Mouse (Mus musculus) heart, adult 2 months (tissue): ENCODE measurements at regions not wholly inside any gene's neighbourhood (a gene's known extent, or its start where the extent isn't known, plus 50 kb on each side); places are given as distances from the start of the nearest gene placed in this dataset.

Source experiments
- DNase-seq, 2 experiments: peaks; one replicate each; pipeline ENCODE4 v3.0.0; 2021
- H3K27ac ChIP-seq: fragments of 200-600 bp; 2 replicates; pipeline ENCODE4 v1.8.1; 2022
- H3K27me3 ChIP-seq: fragments of 200-500 bp; 2 replicates; pipeline ENCODE4 v1.6.1; 2012; ENCODE audit warnings: mild to moderate bottlenecking, low read length, inconsistent platforms, mixed read lengths; ENCODE audit not compliant: control insufficient read depth, insufficient read depth
- H3K36me3 ChIP-seq: fragments of 200-500 bp; 2 replicates; pipeline ENCODE4 v1.6.1; 2012; ENCODE audit warnings: low read length, inconsistent platforms; ENCODE audit not compliant: control insufficient read depth, insufficient read depth
- H3K4me1 ChIP-seq: fragments of 200-500 bp; 2 replicates; pipeline ENCODE4 v1.6.1; 2011; ENCODE audit warnings: low read length; ENCODE audit not compliant: control insufficient read depth, insufficient read depth
- H3K4me3 ChIP-seq: fragments of 200-600 bp; 2 replicates; pipeline ENCODE4 v1.8.1; 2022
- H3K79me2 ChIP-seq: fragments of 200-500 bp; replicated peaks from 2 replicates; pipeline ENCODE4 v1.6.1; 2012; ENCODE audit warnings: mild to moderate bottlenecking, inconsistent platforms, low read length, moderate library complexity, mixed read lengths; ENCODE audit not compliant: control insufficient read depth, insufficient read depth
- H3K9ac ChIP-seq: fragments of 200-500 bp; 2 replicates; pipeline ENCODE4 v1.6.1; 2012; ENCODE audit warnings: low read depth, mild to moderate bottlenecking, control low read depth, inconsistent platforms, low read length, mixed read lengths
- CTCF ChIP-seq: fragments of 200-600 bp; IDR thresholded peaks from 2 replicates; pipeline ENCODE4 v1.8.1; 2022; ENCODE audit warnings: antibody characterized with exemption, mild to moderate bottlenecking, moderate library complexity
- EP300 ChIP-seq: fragments of 200-500 bp; IDR thresholded peaks from 2 replicates; pipeline ENCODE4 v1.6.1; 2011; ENCODE audit warnings: low read depth, low read length, control low read depth; ENCODE audit not compliant: insufficient read depth
- POLR2A ChIP-seq: fragments of 200-500 bp; IDR thresholded peaks from 2 replicates; pipeline ENCODE4 v1.6.1; 2011; ENCODE audit warnings: mild to moderate bottlenecking, low read depth, low read length, control low read depth; ENCODE audit not compliant: insufficient read depth
- WGBS: fragments of 180-500 bp; shearing (Covaris S2); methylation state at CpG from one replicate; pipeline ENCODE4 v1.1.7; 2018; 5-methylcytosine and 5-hydroxymethylcytosine counted together
- intact Hi-C: fragments of 180-260 bp; cut with DNase I; formaldehyde crosslinking; loops from one replicate; pipeline ENCODE4 v1.15.1; 2025

DNA sequence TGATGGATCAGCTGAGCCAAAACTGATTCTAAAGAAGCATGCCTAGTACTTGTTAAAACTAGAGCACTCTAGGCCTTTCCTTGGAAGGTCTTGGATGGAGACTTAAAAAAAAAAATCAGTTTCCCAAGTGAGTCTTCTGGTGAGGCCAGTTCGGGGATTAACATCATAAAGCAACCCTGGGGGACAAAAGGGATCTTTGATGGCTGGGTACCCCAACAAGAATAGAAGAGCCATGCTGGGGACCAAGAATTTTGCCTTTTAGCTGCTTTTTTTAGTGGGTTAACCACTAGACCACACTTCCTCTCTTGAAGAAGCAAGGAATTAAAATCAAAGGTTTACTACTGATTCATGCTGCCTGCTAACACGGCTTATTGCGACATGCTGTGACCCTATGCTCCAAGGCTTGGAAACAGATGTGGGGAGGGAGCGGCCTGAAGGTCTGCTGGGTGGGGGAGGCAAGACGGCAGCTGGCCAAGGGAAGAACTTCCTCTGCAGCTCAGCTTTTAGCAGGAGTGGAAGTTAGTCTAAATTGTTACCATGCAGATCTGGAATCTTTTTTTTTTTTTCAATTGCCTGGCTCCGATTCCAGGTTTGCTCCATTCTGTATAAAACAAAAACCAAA, 102.1 kb upstream of the Spred1 start:
- intact Hi-C loops: loop anchor here (1.0 to 5.0 kb wide), 4 partner anchors 43 to 162 kb away; partner anchors contain the start of gene Spred1
- Histone ChIP-seq H3K4me3 (no peak overlapping the region), H3K27ac (peak overlapping the region; percentile 72), H3K9ac (no peak overlapping the region), H3K27me3 (no peaks in the 10 kb centered on the region), H3K79me2 (no peaks in the 10 kb centered on the region), H3K4me1 (peaks cover 11% of the 10 kb centered on the region), H3K36me3 (peaks cover 8% of the 10 kb centered on the region)
- TF ChIP-seq CTCF: no peak
- TF ChIP-seq EP300: peak; percentile 90
- TF ChIP-seq POLR2A: peak; percentile 31; the same call in 1 of the 2 replicates
- peak; percentile 83 to 90 for DNase-seq
- 31% methylated on average over 6 of the region's 6 CpGs for WGBS

DNA sequence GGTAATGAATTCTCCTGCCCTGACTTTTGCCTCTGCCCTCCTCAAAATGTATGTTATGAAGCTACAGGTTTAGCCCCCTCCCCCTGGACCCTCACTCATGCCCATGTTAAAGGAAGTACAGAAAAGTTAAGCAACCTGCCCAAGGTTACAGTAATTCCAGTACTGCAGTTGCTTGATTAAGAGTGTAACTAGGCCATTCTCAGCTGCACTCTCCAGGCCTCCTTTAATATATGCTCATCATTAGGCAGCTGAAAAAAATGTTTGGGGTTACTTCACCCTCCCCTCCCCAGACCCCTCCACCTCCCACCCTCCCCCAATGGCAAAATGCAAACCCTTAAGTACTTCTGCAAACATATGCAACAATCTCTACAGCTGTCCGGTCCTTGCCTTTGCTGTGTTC, 101.6 kb upstream of the Spred1 start:
- Histone ChIP-seq H3K9ac (no peak overlapping the region), H3K79me2 (no peaks in the 10 kb centered on the region), H3K4me3 (no peak overlapping the region), H3K36me3 (peaks cover 8% of the 10 kb centered on the region), H3K27ac (peak overlapping the region; percentile 18; the same call in 1 of the 2 replicates), H3K4me1 (peaks cover 11% of the 10 kb centered on the region), H3K27me3 (no peaks in the 10 kb centered on the region)
- no peak for DNase-seq
- no peak for TF ChIP-seq CTCF
- no peak for TF ChIP-seq EP300
- TF ChIP-seq POLR2A: no peak
- intact Hi-C loops: loop anchor here (1.0 to 5.0 kb wide), 4 partner anchors 43 to 161 kb away; partner anchors contain the start of gene Spred1
- WGBS: 44% methylated on average over 1 of the region's 1 CpGs

DNA sequence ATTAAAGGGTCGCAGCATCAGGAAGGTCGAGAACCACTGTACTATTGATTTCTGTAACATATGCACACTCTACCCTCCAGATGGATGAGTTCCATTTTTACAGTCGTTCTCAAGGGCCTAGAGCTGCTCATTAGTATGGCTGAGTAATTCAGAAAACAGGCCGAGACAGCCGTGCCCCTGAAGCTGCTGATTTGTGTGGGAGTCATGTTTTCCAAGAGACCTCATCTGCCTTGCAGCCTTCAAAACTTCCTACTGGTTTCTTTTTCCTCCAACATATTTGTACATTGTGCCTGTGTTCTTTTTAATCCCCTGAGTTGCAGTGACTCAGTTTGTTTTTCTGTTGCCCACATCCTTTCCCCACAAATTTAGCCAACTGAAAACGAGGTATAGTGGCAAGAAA, 99.4 kb upstream of the Spred1 start:
- intact Hi-C loops: no loop called here
- TF ChIP-seq POLR2A (no peak), CTCF (no peak), EP300 (no peak)
- no peak for DNase-seq
- Histone ChIP-seq H3K27me3 (no peaks in the 10 kb centered on the region), H3K4me3 (no peak overlapping the region), H3K36me3 (peaks cover 8% of the 10 kb centered on the region), H3K27ac (no peak overlapping the region), H3K9ac (no peak overlapping the region), H3K79me2 (no peaks in the 10 kb centered on the region), H3K4me1 (peaks cover 11% of the 10 kb centered on the region)
- 38% methylated on average over 6 of the region's 6 CpGs for WGBS

DNA sequence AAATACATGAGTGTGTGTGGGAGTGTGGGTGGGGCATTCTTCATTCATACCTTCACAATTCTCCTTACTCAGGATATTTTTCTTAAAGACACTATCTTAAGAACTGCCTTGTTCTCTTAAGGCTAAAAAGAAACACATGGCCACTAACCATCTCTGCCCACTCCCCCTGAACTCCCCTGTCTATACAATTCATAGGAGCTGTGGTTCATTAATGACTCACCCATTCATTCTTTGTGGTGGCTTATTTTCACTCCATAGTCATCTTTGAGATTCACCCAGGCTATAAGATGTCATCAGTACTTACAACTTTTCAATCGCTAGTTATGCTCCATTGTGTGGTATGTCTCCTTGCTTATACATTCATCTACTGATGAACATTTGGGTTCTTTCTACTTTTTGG, 97.7 kb upstream of the Spred1 start:
- peaks cover 7% of the 10 kb centered on the region for H3K4me1 ChIP-seq
- H3K27ac ChIP-seq: no peak overlapping the region
- H3K27me3 ChIP-seq: no peaks in the 10 kb centered on the region
- no peak for DNase-seq
- WGBS: 92% methylated on average over 1 of the region's 1 CpGs
- no peaks in the 10 kb centered on the region for H3K79me2 ChIP-seq
- H3K4me3 ChIP-seq: no peak overlapping the region
- no peak overlapping the region for H3K9ac ChIP-seq
- TF ChIP-seq CTCF (no peak), EP300 (no peak), POLR2A (no peak)
- H3K36me3 ChIP-seq: peaks cover 6% of the 10 kb centered on the region; the same call in 1 of the 2 replicates
- intact Hi-C loops: no loop called here

DNA sequence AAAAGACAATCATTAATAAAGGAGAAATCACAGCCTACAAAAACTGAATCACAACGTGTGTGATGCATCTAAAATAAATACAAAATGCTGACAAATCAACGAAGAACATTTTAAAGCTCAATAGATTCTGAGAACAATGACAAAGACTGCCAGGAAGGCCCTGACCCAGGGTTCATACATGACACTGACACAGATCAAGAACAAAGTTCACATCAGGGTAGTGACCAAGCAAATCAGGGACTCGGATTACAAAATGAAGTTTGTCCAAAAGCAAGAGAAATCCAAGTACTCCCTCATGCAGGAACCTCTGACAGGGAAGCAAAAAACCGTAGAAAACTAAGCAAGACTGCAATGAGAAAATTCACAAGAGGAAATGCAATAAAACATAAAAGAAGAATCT, 94.1 kb upstream of the Spred1 start:
- H3K79me2 ChIP-seq: no peaks in the 10 kb centered on the region
- no peak for DNase-seq
- no peak overlapping the region for H3K9ac ChIP-seq
- H3K4me3 ChIP-seq: no peak overlapping the region
- TF ChIP-seq POLR2A: no peak
- no peak for TF ChIP-seq CTCF
- TF ChIP-seq EP300: no peak
- 42% methylated on average over 4 of the region's 4 CpGs for WGBS
- intact Hi-C loops: no loop called here
- no peaks in the 10 kb centered on the region for H3K27me3 ChIP-seq
- no peaks in the 10 kb centered on the region for H3K4me1 ChIP-seq
- no peaks in the 10 kb centered on the region for H3K36me3 ChIP-seq
- no peak overlapping the region for H3K27ac ChIP-seq

DNA sequence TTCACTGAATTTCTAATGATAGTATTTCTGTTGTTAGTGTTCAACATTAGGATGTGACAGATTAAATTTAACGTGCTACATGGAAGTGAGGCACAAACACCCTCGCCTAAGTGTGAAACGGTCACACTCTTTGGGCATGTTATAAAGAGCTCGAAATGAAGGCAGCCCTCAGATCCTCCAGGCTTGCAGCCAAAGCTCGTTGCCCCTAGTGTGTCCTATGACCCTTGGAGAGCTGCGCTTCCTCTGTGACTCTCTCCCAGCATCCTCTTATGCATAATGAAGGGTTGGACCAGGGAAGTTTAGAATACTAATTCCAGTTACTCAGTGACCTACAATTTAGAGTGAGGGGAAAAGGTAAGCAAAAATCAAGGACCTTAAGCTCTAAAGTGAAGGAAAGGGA, 92.4 kb upstream of the Spred1 start:
- DNase-seq: no peak
- intact Hi-C loops: no loop called here
- WGBS: 51% methylated on average over 6 of the region's 6 CpGs
- Histone ChIP-seq H3K27ac (no peak overlapping the region), H3K4me1 (no peaks in the 10 kb centered on the region), H3K27me3 (no peaks in the 10 kb centered on the region), H3K9ac (no peak overlapping the region), H3K4me3 (no peak overlapping the region), H3K36me3 (no peaks in the 10 kb centered on the region), H3K79me2 (no peaks in the 10 kb centered on the region)
- TF ChIP-seq POLR2A: no peak
- no peak for TF ChIP-seq CTCF
- TF ChIP-seq EP300: no peak
